Mouse (Mus musculus): ENCODE results near the gene Haao. TPM values are rescaled to one million over a fixed set of nuclear protein-coding genes. Genes with fewer than 3 reads are reported as not detected.

Gene Haao
- polyA plus RNA-seq, 1 experiment = 0.19 TPM

- TF ChIP-seq POLR2A (IDR thresholded peaks at IDR 0.05; ENCODE audit: control insufficient read depth, low read depth, low read length) (no peak), CTCF (IDR thresholded peaks at IDR 0.05; ENCODE audit: control insufficient read depth, insufficient read depth, insufficient replicate concordance, low read depth, low read length) (no peak)
- H3K4me1 ChIP-seq (ENCODE audit: control insufficient read depth, insufficient read depth, low read length) = peaks cover 8% of the 10 kb centered on the region
- no peak overlapping the region for H3K4me3 ChIP-seq (ENCODE audit: control insufficient read depth, low read depth, low read length)
- H3K27me3 ChIP-seq (ENCODE audit: control insufficient read depth, insufficient read depth, low read length) = no peaks in the 10 kb centered on the region
- H3K36me3 ChIP-seq (ENCODE audit: control insufficient read depth, insufficient read depth, low read length) = no peaks in the 10 kb centered on the region
- H3K27ac ChIP-seq (ENCODE audit: control insufficient read depth, insufficient read depth, low read depth, low read length) = no peak overlapping the region; the same call in 1 of the 2 replicates
These were observed 42.1 kb upstream of the Haao start for GRCm38 (mm10) chr17:83889691-83890372.

GRCm38 (mm10) chr17:83889329-83889690, 41.5 kb upstream of the Haao start:
- no peak overlapping the region for H3K4me3 ChIP-seq (ENCODE audit: control insufficient read depth, low read depth, low read length)
- TF ChIP-seq POLR2A (IDR thresholded peaks at IDR 0.05; ENCODE audit: control insufficient read depth, low read depth, low read length) = no peak
- no peak for TF ChIP-seq CTCF (IDR thresholded peaks at IDR 0.05; ENCODE audit: control insufficient read depth, insufficient read depth, insufficient replicate concordance, low read depth, low read length)
- H3K4me1 ChIP-seq (ENCODE audit: control insufficient read depth, insufficient read depth, low read length) = peaks cover 8% of the 10 kb centered on the region
- H3K27me3 ChIP-seq (ENCODE audit: control insufficient read depth, insufficient read depth, low read length) = no peaks in the 10 kb centered on the region
- no peaks in the 10 kb centered on the region for H3K36me3 ChIP-seq (ENCODE audit: control insufficient read depth, insufficient read depth, low read length)
- no peak overlapping the region for H3K27ac ChIP-seq (ENCODE audit: control insufficient read depth, insufficient read depth, low read depth, low read length)

GRCm38 (mm10) chr17:83887241-83887640, 39.5 kb upstream of the Haao start:
- Histone ChIP-seq H3K36me3 (ENCODE audit: control insufficient read depth, insufficient read depth, low read length) (no peaks in the 10 kb centered on the region), H3K4me1 (ENCODE audit: control insufficient read depth, insufficient read depth, low read length) (peaks cover 8% of the 10 kb centered on the region), H3K4me3 (ENCODE audit: control insufficient read depth, low read depth, low read length) (no peak overlapping the region), H3K27me3 (ENCODE audit: control insufficient read depth, insufficient read depth, low read length) (no peaks in the 10 kb centered on the region), H3K27ac (ENCODE audit: control insufficient read depth, insufficient read depth, low read depth, low read length) (no peak overlapping the region)
- TF ChIP-seq CTCF (IDR thresholded peaks at IDR 0.05; ENCODE audit: control insufficient read depth, insufficient read depth, insufficient replicate concordance, low read depth, low read length) (no peak), POLR2A (IDR thresholded peaks at IDR 0.05; ENCODE audit: control insufficient read depth, low read depth, low read length) (no peak)

- TF ChIP-seq CTCF (IDR thresholded peaks at IDR 0.05; ENCODE audit: control insufficient read depth, insufficient read depth, insufficient replicate concordance, low read depth, low read length) (no peak), POLR2A (IDR thresholded peaks at IDR 0.05; ENCODE audit: control insufficient read depth, low read depth, low read length) (no peak)
- no peak overlapping the region for H3K27ac ChIP-seq (ENCODE audit: control insufficient read depth, insufficient read depth, low read depth, low read length)
- H3K36me3 ChIP-seq (ENCODE audit: control insufficient read depth, insufficient read depth, low read length) = no peaks in the 10 kb centered on the region
- H3K4me3 ChIP-seq (ENCODE audit: control insufficient read depth, low read depth, low read length) = no peak overlapping the region
- no peaks in the 10 kb centered on the region for H3K27me3 ChIP-seq (ENCODE audit: control insufficient read depth, insufficient read depth, low read length)
- H3K4me1 ChIP-seq (ENCODE audit: control insufficient read depth, insufficient read depth, low read length) = peaks cover 8% of the 10 kb centered on the region
These were observed 38.6 kb upstream of the Haao start for GRCm38 (mm10) chr17:83886395-83886794.

- H3K27me3 ChIP-seq (ENCODE audit: control insufficient read depth, insufficient read depth, low read length) = no peaks in the 10 kb centered on the region
- TF ChIP-seq CTCF (IDR thresholded peaks at IDR 0.05; ENCODE audit: control insufficient read depth, insufficient read depth, insufficient replicate concordance, low read depth, low read length) (no peak), POLR2A (IDR thresholded peaks at IDR 0.05; ENCODE audit: control insufficient read depth, low read depth, low read length) (no peak)
- H3K4me1 ChIP-seq (ENCODE audit: control insufficient read depth, insufficient read depth, low read length) = peaks cover 8% of the 10 kb centered on the region
- no peaks in the 10 kb centered on the region for H3K36me3 ChIP-seq (ENCODE audit: control insufficient read depth, insufficient read depth, low read length)
- no peak overlapping the region for H3K27ac ChIP-seq (ENCODE audit: control insufficient read depth, insufficient read depth, low read depth, low read length)
- H3K4me3 ChIP-seq (ENCODE audit: control insufficient read depth, low read depth, low read length) = no peak overlapping the region
These were observed 38.0 kb upstream of the Haao start for GRCm38 (mm10) chr17:83885750-83886149.

GRCm38 (mm10) chr17:83885021-83885582, 37.3 kb upstream of the Haao start:
- H3K4me3 ChIP-seq (ENCODE audit: control insufficient read depth, low read depth, low read length) = no peak overlapping the region

GRCm38 (mm10) chr17:83882788-83883187, 35.0 kb upstream of the Haao start:
- no peaks in the 10 kb centered on the region for H3K4me1 ChIP-seq (ENCODE audit: control insufficient read depth, insufficient read depth, low read length)
- H3K27me3 ChIP-seq (ENCODE audit: control insufficient read depth, insufficient read depth, low read length) = no peaks in the 10 kb centered on the region
- H3K27ac ChIP-seq (ENCODE audit: control insufficient read depth, insufficient read depth, low read depth, low read length) = no peak overlapping the region
- no peak overlapping the region for H3K4me3 ChIP-seq (ENCODE audit: control insufficient read depth, low read depth, low read length)
- no peaks in the 10 kb centered on the region for H3K36me3 ChIP-seq (ENCODE audit: control insufficient read depth, insufficient read depth, low read length)
- TF ChIP-seq CTCF (IDR thresholded peaks at IDR 0.05; ENCODE audit: control insufficient read depth, insufficient read depth, insufficient replicate concordance, low read depth, low read length) (no peak), POLR2A (IDR thresholded peaks at IDR 0.05; ENCODE audit: control insufficient read depth, low read depth, low read length) (no peak)

More at GRCm38 (mm10) chr17:83885021-83885582, 37.3 kb upstream of the Haao start:
- TF ChIP-seq POLR2A (IDR thresholded peaks at IDR 0.05; ENCODE audit: control insufficient read depth, low read depth, low read length) (no peak), CTCF (IDR thresholded peaks at IDR 0.05; ENCODE audit: control insufficient read depth, insufficient read depth, insufficient replicate concordance, low read depth, low read length) (no peak)
- Histone ChIP-seq H3K4me1 (ENCODE audit: control insufficient read depth, insufficient read depth, low read length) (peaks cover 7% of the 10 kb centered on the region), H3K27ac (ENCODE audit: control insufficient read depth, insufficient read depth, low read depth, low read length) (no peak overlapping the region), H3K27me3 (ENCODE audit: control insufficient read depth, insufficient read depth, low read length) (no peaks in the 10 kb centered on the region), H3K36me3 (ENCODE audit: control insufficient read depth, insufficient read depth, low read length) (no peaks in the 10 kb centered on the region)
